Mouse (Mus musculus) megakaryocyte, embryonic 14.5 days (primary cell): ENCODE results near the gene Rpl19.

Source experiments
- FLI1 ChIP-seq: IDR thresholded peaks from 2 replicates; pipeline ENCODE4 v1.6.1; 2012; ENCODE audit warnings: low read length, inconsistent platforms, mixed read lengths
- GATA1 ChIP-seq: IDR thresholded peaks from 3 replicates; pipeline ENCODE4 v1.6.1; 2012; ENCODE audit warnings: mixed read lengths, low read length, inconsistent platforms, borderline replicate concordance

- TF ChIP-seq GATA1 = no peak
- TF ChIP-seq FLI1 = no peak
Observed at GRCm38 (mm10) chr11:98077086-98077485, 50.6 kb downstream of the Rpl19 start.
